Mouse (Mus musculus) bone marrow, adult 2 months (tissue): ENCODE measurements around the gene Adgrv1. TPM values are rescaled to one million over a fixed set of nuclear protein-coding genes. Genes with fewer than 3 reads are reported as not detected.
A peak's percentile ranks its signal among the peaks of the same experiment; 100 is the strongest.

Experiments used
- H3K27ac ChIP-seq: fragments of 200-500 bp; 2 replicates; pipeline ENCODE4 v1.5.1; 2012; ENCODE audit warnings: low read depth, mild to moderate bottlenecking, control low read depth, inconsistent platforms, low read length; ENCODE audit not compliant: control insufficient read depth, poor library complexity, insufficient read depth
- H3K4me1 ChIP-seq: fragments of 200-500 bp; 2 replicates; pipeline ENCODE4 v1.6.1; 2011; ENCODE audit warnings: low read length; ENCODE audit not compliant: control insufficient read depth, insufficient read depth
- H3K4me3 ChIP-seq: fragments of 200-500 bp; replicated peaks from 2 replicates; pipeline ENCODE3; 2011; ENCODE audit warnings: mild to moderate bottlenecking, low read depth, low read length, control low read depth; ENCODE audit not compliant: control insufficient read depth
- CTCF ChIP-seq: fragments of 200-500 bp; IDR thresholded peaks from 2 replicates; pipeline ENCODE4 v1.5.1; 2011; ENCODE audit warnings: low read length, control low read depth; ENCODE audit not compliant: control insufficient read depth, insufficient read depth
- POLR2A ChIP-seq: fragments of 200-500 bp; IDR thresholded peaks from 2 replicates; pipeline ENCODE4 v1.6.1; 2011; ENCODE audit warnings: low read depth, mild to moderate bottlenecking, control low read depth, low read length, borderline replicate concordance; ENCODE audit not compliant: control insufficient read depth
- WGBS: fragments of 180-500 bp; shearing (Covaris S2); methylation state at CpG from one replicate; pipeline ENCODE4 v1.1.7; 2018; 5-methylcytosine and 5-hydroxymethylcytosine counted together
- polyA plus RNA-seq: library from polyadenylated mRNA; stranded (reverse); fragments of >200 nt; gene quantifications from 2 replicates; pipeline ENCODE4 v1.2.4, GENCODE M21; 2011; ENCODE audit warnings: low replicate concordance; ENCODE audit not compliant: missing spikeins, insufficient read depth, insufficient read length

Adgrv1 gene
- polyA plus RNA-seq, 1 experiment, result 1.7 TPM

DNA sequence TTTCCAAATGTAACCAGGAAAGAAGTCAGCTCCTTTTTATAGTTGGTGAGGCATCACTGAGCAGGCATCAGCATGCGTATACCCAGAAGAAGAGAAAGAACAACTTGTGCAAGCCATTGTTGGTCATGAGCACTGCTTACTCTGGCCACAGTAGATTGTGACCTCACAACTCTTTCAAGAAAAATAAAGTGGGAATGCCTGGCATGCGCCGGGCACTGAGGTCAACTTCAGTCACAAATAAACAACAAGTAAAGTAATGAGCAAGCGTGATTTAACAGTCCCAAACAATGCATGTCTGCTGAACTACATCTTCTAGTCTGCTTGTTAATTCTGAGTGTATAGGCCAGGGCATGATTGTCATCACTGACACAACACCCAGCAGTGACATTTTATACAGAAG lies 499.6 kb downstream of the Adgrv1 start:
- TF ChIP-seq CTCF (no peak), POLR2A (no peak)
- Histone ChIP-seq H3K4me3 (no peak overlapping the region), H3K27ac (peak overlapping the region; percentile 49; the same call in 1 of the 2 replicates), H3K4me1 (peaks cover 6% of the 10 kb centered on the region; the same call in 1 of the 2 replicates)
- WGBS, result 77% methylated on average over 4 of the region's 4 CpGs

DNA sequence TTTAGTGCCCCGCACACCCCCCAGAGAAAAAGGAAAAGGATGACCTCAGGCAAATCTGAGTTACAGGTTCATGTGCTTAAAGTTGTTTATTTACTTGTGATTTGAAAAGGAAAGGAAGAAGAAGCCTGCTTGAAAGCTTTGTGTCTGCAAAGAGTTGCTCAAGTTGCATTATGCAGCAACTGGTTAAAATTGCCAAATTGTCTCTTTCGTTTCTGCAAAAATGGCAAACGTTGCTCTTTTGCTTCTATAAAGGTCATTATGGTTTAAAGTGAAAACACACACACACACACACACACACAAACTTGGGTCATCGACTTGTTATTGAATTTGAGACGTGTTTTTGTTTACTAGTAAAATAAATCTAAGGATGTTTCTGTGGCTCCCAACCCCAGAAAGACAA lies 500.3 kb downstream of the Adgrv1 start:
- no peak for TF ChIP-seq POLR2A
- no peak for TF ChIP-seq CTCF
- no peak overlapping the region; the same call in 1 of the 2 replicates for H3K27ac ChIP-seq
- H3K4me1 ChIP-seq, result peaks cover 6% of the 10 kb centered on the region; the same call in 1 of the 2 replicates
- WGBS, result 50% methylated on average over 5 of the region's 5 CpGs
- no peak overlapping the region for H3K4me3 ChIP-seq

DNA sequence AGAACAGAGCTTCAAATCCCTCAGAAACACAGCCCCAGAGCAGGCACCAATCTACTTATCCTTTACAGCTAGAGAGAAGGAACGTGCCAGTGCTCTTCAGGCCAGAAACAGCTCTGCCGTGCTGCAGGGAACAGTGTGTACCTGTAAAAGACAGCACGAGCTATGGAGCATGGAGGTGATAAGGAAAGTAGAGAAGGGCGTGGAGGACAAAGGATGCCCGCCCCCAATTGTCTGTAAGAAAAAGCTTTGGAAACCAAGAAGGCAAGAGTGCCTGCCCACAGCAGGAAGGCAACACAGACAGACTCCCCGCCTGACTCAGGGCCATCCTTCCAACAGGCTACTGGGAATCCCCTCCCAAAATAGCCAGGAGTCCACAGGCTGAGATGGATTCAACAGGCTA lies 501.1 kb downstream of the Adgrv1 start:
- Histone ChIP-seq H3K4me1 (peaks cover 5% of the 10 kb centered on the region; the same call in 1 of the 2 replicates), H3K4me3 (no peak overlapping the region), H3K27ac (peak overlapping the region; percentile 57)
- TF ChIP-seq CTCF (no peak), POLR2A (no peak)
- 50% methylated on average over 6 of the region's 6 CpGs for WGBS

DNA sequence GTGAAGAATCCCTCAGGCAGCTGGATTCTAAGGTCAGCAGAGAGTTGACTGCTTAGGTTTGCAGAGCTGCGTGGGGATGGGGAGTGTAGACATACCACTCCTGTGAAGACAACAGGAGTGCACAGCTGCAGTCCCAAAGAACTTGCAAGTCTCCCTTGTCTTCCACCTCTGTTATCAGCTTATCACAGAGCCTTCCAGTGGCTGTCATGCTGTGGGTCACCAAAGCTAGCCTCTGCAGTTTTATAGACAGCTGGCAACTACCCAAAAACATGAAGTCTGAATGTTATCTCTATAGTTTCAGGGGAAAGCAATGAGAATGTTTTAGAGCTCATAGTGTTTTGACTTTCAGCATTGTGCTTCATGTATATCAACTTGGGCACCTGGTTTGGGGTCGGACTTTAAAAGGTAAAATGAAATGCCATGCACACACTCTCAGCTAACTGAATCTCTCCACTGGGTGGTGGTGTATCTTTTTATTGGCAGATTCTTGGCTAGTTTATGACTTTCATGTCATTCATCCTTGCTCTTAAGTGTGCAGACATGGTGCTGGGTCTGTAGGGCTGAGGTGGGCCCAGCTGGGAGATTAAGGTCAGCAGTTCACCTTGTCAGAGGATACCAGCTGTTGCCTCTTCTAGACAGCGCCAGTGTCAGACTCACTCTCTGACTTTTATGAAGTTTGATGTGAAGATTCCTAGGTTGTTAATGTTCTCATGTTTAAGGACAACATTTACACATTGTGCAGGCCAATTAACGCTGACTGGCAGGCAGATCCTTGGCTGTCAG lies 502.0 kb downstream of the Adgrv1 start:
- TF ChIP-seq CTCF, result no peak
- no peak for TF ChIP-seq POLR2A
- Histone ChIP-seq H3K27ac (no peak overlapping the region), H3K4me1 (peaks cover 4% of the 10 kb centered on the region; the same call in 1 of the 2 replicates), H3K4me3 (no peak overlapping the region)
- WGBS, result 71% methylated on average over 4 of the region's 4 CpGs

DNA sequence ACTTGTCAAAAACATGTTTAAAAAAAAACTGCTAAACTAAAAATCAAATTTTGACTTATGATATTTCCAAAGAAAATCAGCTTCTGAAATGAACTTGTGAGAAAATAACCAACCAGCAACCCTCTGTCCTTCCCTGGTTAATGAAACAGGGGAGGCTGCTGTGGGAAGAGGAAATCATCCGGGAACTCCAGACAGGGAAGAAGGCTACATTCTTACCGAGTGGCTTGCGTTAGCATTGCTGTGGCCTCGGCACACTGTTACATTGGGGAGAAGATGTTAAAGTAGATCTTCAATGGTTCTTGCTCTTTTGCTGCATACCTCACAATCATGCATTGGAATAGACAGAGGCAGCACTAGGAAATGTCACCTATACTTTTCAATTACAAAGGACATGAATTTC lies 507.1 kb downstream of the Adgrv1 start:
- no peak overlapping the region for H3K27ac ChIP-seq
- H3K4me3 ChIP-seq, result no peak overlapping the region
- WGBS, result 80% methylated on average over 4 of the region's 4 CpGs
- TF ChIP-seq POLR2A, result no peak
- TF ChIP-seq CTCF, result no peak
- no peaks in the 10 kb centered on the region for H3K4me1 ChIP-seq

DNA sequence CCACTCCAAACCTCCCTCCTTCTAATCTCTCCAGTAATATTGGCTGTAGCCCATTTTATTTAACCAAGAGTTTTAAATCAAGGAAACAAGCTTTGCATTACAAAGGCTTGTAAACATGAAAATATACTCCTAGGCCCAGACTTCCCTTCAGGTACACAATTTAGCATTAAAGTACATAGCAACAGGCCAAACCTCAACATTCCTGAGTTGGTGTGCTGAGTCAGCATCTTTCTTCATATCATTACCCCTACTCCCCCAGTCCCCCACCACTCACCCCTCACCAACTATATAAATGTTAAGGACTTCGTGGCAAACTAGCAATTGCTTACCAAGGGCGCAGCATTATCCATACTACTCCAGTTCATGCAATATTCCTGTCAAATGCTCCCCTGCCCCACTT lies 510.7 kb downstream of the Adgrv1 start:
- H3K4me3 ChIP-seq, result no peak overlapping the region

DNA sequence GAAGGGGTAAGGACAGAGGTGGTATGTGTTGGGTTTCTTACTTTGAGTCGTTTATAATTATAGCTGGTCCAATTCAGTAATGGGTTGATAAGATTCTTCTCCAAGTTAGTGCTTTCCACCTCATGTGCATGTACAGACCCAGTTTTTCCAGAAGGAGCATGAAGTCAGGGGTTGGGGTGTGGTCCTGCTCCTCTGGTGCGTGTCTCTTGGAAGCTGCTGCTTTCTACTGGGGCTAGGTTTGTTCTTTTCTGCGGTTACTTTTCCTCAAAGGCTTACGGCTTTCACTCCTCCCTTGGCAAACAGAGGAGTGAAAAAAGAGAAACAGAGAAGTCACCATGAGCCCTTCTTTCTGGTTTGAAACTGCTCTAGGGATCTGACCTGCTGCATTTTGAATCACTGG lies 522.5 kb downstream of the Adgrv1 start:
- TF ChIP-seq POLR2A (no peak), CTCF (no peak)
- 87% methylated on average over 4 of the region's 4 CpGs for WGBS
- Histone ChIP-seq H3K4me1 (no peaks in the 10 kb centered on the region), H3K27ac (no peak overlapping the region), H3K4me3 (no peak overlapping the region)

More for the DNA sequence above, 510.7 kb downstream of the Adgrv1 start:
- H3K4me1 ChIP-seq, result no peaks in the 10 kb centered on the region
- TF ChIP-seq POLR2A (no peak), CTCF (no peak)
- WGBS, result 83% methylated on average over 2 of the region's 2 CpGs
- no peak overlapping the region for H3K27ac ChIP-seq

DNA sequence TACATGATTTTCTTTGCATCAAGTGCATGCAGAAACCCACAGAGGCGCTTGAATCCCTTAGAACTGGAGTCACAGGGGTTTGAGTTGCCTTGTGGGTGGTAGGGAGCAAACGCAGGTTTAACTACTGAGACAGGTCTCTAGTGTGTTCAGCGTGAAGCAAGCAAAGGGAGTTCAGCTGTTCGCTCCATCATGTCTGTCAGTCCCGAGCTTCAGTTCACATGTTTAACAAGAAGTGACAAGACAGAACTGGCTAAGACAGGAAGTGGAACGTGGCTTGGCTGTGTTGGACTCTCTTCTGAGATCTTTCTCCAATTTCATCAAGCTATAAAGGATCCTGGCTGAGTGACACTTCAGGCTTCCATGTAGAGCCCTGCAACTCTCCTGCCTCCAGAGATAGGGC lies 523.3 kb downstream of the Adgrv1 start:
- WGBS, result 47% methylated on average over 6 of the region's 6 CpGs
- no peak overlapping the region for H3K27ac ChIP-seq
- no peaks in the 10 kb centered on the region for H3K4me1 ChIP-seq
- no peak for TF ChIP-seq POLR2A
- no peak for TF ChIP-seq CTCF
- H3K4me3 ChIP-seq, result no peak overlapping the region

DNA sequence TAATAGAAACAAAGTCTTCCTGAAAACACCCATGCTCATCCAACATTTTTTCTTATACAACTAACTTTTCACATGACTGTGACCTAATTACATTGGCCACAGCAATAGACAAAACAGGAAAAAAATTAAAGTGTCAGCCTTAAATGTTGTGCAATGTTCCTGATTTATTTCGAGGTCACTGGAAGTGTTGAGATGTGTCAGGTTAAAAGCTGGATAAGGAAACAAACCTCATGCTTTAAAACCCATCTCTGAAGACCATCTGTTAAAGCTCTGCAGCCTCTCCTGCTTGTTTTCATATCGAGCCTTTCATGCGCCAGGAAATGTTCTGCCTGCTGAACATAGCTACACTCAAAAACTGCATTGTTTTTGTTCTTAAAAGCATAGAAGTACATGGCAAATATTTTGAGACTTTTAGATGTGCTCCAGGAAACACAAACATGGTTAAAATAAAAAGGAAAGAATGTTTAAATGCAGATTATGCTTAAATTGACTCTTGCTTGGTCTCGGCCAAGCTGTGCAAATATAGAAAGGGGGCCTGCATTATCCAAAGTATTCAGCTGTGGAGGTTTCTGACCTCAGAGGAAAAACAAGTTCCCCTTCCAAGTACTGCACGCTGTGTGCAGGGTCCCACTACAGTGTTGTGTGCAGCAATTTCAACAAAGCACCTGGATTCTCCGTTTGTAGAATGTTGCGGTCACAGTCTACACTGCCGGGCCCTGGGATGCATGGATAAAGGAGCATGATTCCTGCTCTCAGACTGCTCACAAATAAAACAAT lies 524.2 kb downstream of the Adgrv1 start:
- H3K4me1 ChIP-seq, result no peaks in the 10 kb centered on the region
- no peak overlapping the region for H3K4me3 ChIP-seq
- no peak overlapping the region for H3K27ac ChIP-seq
- no peak for TF ChIP-seq CTCF
- no peak for TF ChIP-seq POLR2A
- 35% methylated on average over 8 of the region's 8 CpGs for whole genome bisulfite sequencing
